Mouse (Mus musculus): ENCODE measurements around the gene Ube2a.

DNA sequence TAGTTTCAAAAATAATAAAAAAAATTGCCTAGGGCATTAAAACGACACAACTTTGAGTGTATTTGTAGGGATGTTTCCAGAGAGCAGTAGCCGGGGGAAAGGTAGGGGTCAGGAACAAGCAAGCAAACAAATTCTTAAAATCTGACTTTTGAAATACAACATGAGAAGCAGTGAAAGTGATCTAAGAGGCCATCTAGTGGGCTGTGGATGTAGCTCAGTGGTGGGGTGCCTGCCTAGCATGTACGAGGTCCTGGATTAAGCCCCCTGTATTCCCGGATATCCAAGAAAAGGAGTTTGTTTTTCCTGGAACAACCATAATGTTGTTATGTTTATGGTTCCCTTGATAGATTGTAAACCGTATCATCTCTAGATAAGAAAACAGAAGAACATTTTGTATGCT lies 32.8 kb downstream of the Ube2a start:
- no peak for TF ChIP-seq CTCF (IDR thresholded peaks at IDR 0.05; ENCODE audit: extremely low read depth, insufficient read depth, insufficient read length, insufficient replicate concordance)
- TF ChIP-seq POLR2A (IDR thresholded peaks at IDR 0.05; ENCODE audit: low read depth, low read length), result no peak
